Mouse (Mus musculus) fibroblast of lung, adult 2 months (primary cell): ENCODE results near the gene Shc4.

Source experiments
- DNase-seq: peaks from one replicate; pipeline ENCODE4 v3.0.0-alpha.2; 2011; ENCODE audit warnings: low read depth

The Shc4 gene

GRCm38 (mm10) chr2:125724086-125724430 is at the start of gene Shc4:
Gene Shc4 (minus strand): TSS chr2:125724148.
- DNase-seq: no peak

GRCm38 (mm10) chr2:125765029-125765428 is 41.1 kb upstream of the Shc4 start:
- no peak for DNase-seq

- no peak for DNase-seq
These were observed 40.6 kb upstream of the Shc4 start for GRCm38 (mm10) chr2:125764531-125764930.

DNA sequence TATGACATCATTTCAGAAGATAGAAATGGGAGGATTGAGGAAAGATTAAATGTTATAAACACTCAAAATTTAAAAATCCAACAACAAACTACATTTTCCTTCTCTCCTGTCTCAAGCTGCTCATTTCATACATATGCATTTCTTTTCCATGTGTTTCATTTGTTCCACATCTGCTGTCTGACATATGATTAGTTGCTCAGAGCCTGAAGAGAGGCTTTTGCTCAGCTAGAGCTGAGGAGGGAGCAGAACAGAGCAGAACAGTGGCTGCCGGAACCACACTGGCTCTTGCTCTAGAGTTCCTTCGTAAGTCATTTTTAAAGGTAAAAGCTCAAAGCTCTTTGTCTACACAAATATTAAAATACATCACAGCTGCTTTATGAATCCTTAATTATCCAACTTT is 25.4 kb upstream of the Shc4 start:
- DNase-seq: no peak

DNA sequence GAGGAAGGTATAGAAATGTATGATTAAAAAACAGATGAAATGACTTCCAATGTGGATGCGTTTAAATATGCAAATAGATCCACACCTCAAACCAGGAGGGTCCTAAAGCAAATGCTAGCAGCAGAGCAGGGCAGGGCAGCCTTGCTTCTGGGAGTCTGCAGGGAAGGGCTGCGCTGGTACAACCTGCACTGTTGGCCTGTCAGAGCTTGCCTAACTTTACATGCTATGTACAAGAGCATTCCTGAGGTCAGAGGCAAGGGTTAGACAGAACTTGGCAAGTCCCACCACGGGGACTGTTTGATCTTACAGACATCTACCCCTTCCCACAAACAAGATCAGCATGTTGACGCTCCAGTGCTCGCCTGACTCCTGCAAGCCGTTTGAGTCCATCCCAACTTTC is 15.4 kb upstream of the Shc4 start:
- no peak for DNase-seq

DNA sequence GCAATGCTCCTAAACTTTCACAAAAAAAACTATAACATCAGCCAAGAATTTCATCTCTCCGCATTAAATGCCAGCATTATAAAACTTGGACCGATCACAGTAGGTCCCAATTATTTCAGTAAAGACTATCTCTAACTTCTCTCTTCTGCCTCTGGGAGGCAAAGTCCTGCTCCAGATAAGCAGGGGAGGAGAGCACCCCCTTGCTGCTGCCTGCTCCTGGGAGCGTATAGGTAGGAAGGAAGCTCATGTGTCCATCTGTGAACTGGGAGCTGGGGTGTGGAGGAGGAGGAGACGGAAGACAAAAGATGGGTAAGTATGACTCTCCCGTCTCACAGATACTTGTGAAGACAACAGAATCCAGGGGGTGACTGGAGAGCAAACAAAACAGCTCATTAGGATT is 14.8 kb upstream of the Shc4 start:
- DNase-seq: no peak

DNA sequence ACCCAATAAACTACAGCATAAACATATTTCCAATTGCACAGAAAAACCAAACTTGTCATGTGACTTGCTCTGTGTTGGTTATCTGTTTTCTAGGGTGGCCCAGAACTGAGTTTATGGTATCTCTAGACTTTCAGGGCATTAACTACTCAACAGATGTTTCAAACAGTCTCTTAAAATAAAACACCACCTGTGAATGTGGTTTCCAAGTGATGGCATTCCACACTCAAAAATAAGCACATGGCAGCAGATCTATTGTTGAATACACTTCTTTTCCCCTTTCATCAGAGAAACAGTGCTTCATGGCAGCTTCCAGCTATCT is 12.0 kb upstream of the Shc4 start:
- DNase-seq: no peak

DNA sequence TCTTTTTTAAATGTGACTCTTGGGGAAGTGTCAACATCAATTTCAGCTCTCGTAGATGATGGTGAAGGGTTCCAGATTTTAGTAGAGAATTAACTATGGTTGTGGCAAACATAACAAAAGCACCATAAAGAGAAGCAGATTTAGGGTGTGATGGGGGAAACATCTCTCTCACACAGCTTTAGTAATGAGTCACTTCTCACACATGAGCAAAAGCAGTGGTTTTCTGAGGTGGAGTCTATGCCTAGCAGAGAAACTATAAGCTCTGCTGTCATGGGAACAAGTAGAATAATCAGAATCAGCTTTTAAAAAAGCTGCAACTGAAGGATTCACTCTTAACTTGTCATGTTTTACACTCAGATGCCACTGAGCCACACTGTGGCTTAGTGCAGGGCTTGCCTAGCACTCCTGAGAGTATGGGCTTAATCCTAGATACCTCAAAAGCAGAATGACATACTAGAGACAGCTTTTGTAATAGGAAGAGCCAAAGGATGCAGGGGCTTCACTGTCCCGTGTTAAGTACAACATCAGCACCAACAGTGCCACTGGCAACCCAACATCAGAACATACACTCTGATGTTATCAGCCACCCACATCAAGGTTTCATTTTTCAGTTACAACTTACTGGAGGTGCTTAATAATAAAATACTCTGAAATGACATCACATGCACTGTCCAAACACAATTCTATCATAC is 11.5 kb upstream of the Shc4 start:
- no peak for DNase-seq

GRCm38 (mm10) chr2:125734741-125735140 is 10.8 kb upstream of the Shc4 start:
- no peak for DNase-seq

DNA sequence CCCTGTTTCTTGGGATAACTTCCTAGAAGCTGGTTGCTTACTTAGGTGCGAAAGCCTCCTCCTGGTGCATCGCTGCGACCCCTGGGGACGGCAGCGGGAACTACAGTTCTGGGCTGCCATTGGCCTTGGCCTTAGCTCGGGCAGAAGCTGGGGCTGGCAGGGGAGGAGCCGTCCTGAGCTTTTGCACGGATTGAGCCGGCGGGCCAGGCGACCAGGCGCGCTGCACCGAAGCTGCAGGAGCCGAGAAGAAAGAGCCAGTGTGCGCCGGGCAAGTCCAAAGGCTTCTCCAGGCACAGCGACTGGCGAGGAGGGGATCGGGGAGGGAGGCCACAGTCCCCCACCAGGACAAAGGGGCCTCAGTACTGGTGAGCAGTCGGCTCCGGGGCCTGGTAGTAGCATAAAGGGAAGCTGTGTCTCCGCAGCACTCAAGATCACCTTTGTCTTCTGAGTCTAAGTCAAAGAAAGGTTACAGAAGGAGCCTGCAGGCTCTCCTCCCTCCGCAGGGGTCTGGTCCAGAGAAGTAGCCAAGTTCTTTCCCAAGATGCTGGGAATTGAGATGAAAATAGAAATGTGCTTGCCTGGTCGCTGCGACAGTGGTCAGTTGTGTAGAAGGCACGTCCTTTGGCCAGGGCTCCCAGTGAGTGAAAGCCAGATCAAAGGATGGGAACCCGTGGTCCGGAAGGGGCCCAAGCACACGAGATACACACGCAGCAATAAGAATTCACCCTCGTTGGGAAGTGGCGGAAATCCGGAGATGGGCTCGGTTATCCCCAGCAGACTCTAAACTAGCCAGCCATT is 8.0 kb upstream of the Shc4 start:
- DNase-seq: peak; percentile 90

DNA sequence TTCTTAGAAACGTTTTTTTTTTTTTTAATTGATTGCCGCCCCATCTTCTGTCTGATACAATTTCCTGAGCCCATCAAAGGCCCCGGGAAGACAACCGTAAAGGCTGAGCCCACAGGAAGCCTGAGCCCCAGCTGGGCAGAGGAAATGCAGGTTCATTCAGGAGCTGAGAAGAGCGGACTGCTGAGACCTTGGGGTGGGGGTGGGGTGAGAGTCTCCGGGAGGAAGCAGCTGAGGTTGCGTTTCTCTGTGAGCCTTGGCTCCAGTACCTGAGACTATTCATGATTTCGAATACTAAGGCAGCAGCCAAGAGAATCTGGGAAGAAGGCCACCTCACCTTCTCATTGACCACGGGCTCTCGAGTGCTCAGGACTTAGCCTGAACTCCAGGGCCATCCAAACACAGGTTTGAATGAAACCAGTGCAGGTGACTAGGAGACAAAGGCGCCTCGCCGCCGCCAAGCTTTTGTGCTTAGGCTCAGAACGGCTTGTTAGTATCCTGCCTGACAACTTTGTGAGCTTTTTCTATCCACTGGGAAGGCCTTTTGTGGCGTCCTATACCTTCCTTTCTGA is 682 bp upstream of the Shc4 start:
- no peak for DNase-seq

GRCm38 (mm10) chr2:125723408-125724085 is 401 bp downstream of the Shc4 start:
- DNase-seq: no peak

GRCm38 (mm10) chr2:125723086-125723407 is 901 bp downstream of the Shc4 start:
- no peak for DNase-seq

DNA sequence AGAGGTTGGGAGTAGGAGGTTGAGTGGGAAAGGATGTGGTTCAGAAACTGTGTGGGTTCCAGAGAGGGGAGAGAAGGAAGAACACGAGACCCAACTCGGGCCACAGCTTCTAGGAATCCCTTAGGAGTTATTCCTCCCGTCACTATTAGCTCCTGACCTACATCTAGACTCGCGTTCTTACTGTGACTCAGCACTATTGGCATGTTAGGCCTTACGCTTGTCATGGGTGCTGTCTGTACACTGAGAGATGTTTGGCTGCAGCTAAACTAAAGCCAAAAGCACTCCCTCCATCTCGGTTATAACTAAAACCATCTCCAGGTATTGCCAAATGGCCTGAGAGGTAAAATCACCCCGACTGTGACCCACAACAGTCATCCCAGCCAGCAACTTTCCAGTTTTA is 7.3 kb downstream of the Shc4 start:
- DNase-seq: no peak

DNA sequence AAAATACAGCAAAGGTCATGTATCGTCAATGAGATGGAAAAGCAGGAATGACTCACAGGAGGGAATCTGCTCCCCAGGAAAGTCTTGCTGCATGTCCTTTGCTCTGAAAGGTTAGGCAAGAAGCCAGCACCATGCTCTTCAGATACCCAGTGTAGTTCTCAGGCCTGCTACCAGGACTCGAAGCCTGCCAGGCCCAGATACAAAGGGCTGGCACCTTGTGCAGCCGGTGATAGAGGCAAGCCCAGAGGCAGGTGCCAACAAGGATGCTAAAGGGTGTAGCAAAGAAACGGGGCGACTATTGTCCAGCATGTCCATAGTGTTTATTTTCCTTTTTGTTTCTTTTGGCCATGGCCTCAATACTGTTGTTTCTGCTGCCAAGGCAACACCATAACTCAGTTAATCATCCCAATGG is 17.4 kb downstream of the Shc4 start:
- DNase-seq: peak; percentile 36

GRCm38 (mm10) chr2:125704907-125705631 is 18.9 kb downstream of the Shc4 start:
- no peak for DNase-seq

DNA sequence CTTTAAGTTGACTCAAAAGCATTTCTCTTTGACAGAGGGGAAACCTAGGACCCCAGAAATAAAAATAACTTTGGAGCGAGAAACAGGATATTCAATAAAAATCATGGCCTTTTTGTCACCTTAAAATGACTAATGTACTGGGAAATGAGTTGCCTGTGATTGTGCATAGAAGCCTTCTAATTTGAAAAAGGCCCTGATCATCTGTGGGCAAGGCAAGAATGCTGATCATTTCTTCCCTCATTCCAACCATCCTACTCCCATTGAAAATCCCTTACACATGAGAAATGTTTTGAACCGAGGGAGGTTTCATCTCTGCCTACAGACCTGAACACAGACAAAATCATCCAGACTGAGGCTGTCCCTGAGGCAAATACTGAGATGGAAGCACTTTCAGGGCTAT is 21.1 kb downstream of the Shc4 start:
- no peak for DNase-seq

- DNase-seq: no peak
These were observed 22.3 kb downstream of the Shc4 start for GRCm38 (mm10) chr2:125701606-125702005.

DNA sequence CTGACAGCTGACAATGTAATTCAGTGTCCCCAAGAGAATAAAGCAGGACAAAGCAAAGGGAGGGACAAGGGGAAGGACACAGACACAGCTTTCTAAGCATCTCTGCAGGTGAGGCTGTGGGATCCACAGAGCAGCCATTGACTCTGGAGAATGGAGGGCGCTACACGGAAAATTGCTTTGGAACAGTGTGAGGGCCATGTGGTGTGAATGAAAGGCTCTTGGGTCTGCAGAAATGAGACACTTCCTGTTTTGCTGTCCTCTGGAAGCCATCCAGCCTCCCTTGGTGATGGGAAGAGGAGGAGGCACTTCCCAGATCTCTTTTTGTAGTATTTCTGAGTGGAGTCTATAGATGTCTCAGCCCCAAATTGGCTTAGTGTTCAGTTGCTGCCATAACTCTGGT is 27.7 kb downstream of the Shc4 start:
- no peak for DNase-seq

- no peak for DNase-seq
These were observed 29.1 kb downstream of the Shc4 start for GRCm38 (mm10) chr2:125694798-125695197.

DNA sequence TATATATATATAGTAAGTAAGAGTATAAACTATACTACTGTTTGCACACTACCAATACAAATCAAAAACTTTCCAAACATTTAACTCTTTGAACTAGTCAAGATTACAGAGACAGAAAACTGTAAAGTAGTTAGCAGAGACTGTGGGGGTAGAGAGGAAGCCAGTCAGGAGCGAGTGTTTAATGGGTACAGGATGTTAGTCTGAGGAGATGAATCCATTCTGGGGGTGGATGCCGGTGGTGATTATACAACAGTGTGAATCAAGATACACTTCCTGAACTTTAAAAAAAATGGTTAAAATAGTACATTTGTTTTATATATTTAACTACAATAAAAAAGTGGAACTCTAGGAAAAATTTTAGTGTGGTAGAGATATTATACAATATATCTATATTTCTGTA is 31.9 kb downstream of the Shc4 start:
- no peak for DNase-seq

- no peak for DNase-seq
These were observed 38.4 kb downstream of the Shc4 start for GRCm38 (mm10) chr2:125685441-125686150.
